Mouse (Mus musculus): ENCODE data around the gene Magi2. TPM values are rescaled to one million over a fixed set of nuclear protein-coding genes. Genes with fewer than 3 reads are reported as not detected.

Gene Magi2
- polyA plus RNA-seq, 1 experiment from 2014 or later = 2.7 TPM

DNA sequence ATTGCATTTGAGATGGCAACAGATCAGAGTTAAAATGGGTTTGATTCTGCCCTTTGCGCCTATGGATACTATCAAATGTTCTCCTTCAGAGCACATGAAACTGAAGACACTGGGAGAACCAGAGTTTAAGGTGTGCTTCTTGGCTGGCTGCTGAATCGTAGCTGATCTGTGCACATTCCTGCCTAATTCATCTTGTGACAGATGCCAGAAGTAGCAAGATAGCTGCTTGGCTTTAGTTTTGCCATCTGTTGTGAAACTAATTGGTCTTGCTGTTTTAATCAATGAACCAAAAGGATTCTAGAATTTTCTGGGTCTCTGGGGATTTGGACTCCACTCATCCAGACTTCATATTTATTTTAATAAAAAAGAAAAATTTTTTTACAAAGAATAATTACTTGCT is 553.2 kb downstream of the Magi2 start:
- Histone ChIP-seq H3K4me3 (no peak overlapping the region), H3K4me2 (no peak overlapping the region), H3K36me3 (no peaks in the 10 kb centered on the region), H3K27ac (no peak overlapping the region), H3K9ac (no peak overlapping the region), H3K27me3 (no peaks in the 10 kb centered on the region), H3K4me1 (no peaks in the 10 kb centered on the region), H3K9me3 (no peaks in the 10 kb centered on the region)
- ATAC-seq (ENCODE audit: borderline replicate concordance, extremely low read depth, low FRiP score, low TSS enrichment) = no peak
- 81% methylated on average over 2 of the region's 2 CpGs for WGBS

DNA sequence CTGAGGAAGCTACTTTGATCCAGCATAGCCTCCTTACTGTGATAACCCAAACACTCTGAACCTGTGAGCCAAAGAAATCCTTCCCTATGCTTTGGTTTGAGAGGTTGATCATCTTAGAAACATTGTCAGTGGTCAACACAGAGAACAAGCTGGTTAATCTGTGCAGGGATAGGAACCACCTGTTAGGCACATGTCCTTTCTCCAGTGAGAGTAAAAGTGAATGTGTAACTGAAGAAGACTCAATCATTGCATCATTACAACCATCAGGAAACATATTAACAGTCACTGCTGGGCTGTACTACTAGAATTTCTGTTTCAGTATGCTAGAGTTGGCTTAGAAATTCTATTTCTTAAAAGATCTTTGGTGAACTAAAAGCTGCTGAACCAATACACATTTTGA is 558.5 kb downstream of the Magi2 start:
- no peak overlapping the region for H3K4me2 ChIP-seq
- H3K4me3 ChIP-seq = no peak overlapping the region
- no peaks in the 10 kb centered on the region for H3K36me3 ChIP-seq
- no peaks in the 10 kb centered on the region for H3K4me1 ChIP-seq
- H3K9ac ChIP-seq = no peak overlapping the region
- no peak overlapping the region for H3K27ac ChIP-seq
- H3K9me3 ChIP-seq = no peaks in the 10 kb centered on the region
- H3K27me3 ChIP-seq = no peaks in the 10 kb centered on the region
- no peak for ATAC-seq (ENCODE audit: borderline replicate concordance, extremely low read depth, low FRiP score, low TSS enrichment)

DNA sequence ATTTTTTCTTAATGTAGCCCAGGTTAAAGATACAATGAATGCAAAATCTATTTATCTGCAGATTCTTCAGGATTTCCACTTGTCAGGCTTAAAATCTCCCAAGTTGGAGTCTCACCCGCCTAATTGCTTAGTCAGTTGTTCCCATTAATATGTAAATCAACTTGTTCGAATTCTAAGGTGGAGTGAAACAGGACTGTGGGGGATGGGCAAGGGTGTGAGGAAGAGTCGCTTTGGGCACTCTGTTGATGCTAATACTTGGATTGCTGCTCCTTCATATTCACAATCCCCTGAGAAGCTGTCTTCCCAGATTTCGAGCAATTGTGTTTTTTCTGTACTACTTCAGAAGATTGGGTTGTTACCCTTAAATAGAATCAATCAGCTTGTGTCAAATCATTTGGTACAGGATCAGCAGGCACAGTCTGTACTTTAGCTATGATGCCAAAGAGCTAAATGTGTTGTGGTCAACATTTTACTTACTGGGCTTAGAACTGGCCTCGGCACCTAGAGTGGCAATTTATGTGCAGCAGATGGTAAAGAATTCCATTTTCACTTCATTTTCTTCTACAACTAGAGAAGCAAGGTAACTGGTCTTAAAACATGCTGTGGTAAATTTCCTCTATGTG is 560.8 kb downstream of the Magi2 start:
- ATAC-seq (ENCODE audit: borderline replicate concordance, extremely low read depth, low FRiP score, low TSS enrichment) = no peak
- no peak overlapping the region for H3K27ac ChIP-seq
- H3K4me3 ChIP-seq = no peak overlapping the region
- no peak overlapping the region for H3K9ac ChIP-seq
- no peaks in the 10 kb centered on the region for H3K36me3 ChIP-seq
- no peaks in the 10 kb centered on the region for H3K4me1 ChIP-seq
- no peaks in the 10 kb centered on the region for H3K27me3 ChIP-seq
- 60% methylated on average over 5 of the region's 5 CpGs for WGBS
- H3K9me3 ChIP-seq = no peaks in the 10 kb centered on the region
- H3K4me2 ChIP-seq = no peak overlapping the region

DNA sequence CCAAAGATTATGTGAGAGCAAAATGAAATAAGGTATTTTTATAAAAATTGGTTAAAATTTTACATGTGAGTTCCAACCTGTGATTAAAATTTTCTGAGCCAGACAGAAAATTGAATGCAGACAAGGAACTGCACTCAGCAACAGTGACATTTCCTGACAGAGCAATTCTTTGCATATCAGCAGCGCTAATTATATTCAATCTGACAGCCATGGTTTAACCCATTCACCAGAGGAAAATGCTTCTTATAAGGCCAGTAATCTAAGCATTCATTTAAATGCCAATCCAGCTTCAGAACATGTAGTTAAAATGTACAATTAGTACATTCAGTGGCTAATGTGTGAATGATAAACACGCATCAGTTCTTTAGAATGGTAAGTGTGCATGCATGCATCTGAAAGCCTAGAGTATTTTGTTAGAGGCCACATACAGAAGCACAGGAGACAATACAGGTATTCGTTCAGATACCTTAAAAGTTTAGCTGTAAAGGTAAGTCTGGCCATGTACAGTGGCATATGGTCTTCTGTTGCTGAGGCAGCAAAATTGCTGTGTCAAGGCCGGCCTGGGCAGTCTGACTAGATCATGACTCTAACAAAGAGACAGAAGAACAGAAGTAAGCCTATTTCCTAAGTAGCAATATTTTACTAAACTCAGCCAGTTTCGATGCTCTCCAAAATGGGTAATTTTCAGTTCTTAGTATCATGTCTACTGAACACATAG is 576.4 kb downstream of the Magi2 start:
- Histone ChIP-seq H3K27me3 (no peaks in the 10 kb centered on the region), H3K9me3 (no peaks in the 10 kb centered on the region), H3K27ac (no peak overlapping the region), H3K36me3 (no peaks in the 10 kb centered on the region), H3K9ac (no peak overlapping the region), H3K4me3 (no peak overlapping the region), H3K4me2 (no peak overlapping the region), H3K4me1 (no peaks in the 10 kb centered on the region)
- ATAC-seq (ENCODE audit: borderline replicate concordance, extremely low read depth, low FRiP score, low TSS enrichment) = no peak
- WGBS = 85% methylated on average over 5 of the region's 5 CpGs

DNA sequence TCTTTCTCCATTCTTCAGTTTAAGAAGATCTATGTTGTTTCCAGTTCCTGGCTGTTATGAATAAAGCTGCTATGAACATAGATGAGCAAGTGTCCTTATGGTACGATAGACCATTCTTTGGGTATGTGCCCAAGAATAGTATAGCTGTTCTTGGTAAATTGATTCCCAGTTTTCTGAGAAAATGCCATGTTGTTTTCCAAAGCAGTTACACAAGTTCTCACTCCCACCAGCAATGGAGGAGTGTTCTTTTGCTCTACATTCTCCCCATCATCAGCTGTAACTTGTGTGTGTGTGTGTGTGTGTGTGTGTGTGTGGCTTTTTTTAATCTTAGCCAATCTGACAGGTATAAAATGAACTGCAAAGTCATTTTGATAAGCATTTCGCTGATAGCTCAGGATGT is 595.7 kb downstream of the Magi2 start:
- H3K4me3 ChIP-seq = no peak overlapping the region
- no peak overlapping the region for H3K9ac ChIP-seq
- no peaks in the 10 kb centered on the region for H3K27me3 ChIP-seq
- H3K4me1 ChIP-seq = no peaks in the 10 kb centered on the region
- no peaks in the 10 kb centered on the region for H3K9me3 ChIP-seq
- WGBS = 79% methylated on average over 2 of the region's 2 CpGs
- H3K27ac ChIP-seq = no peak overlapping the region
- no peak overlapping the region for H3K4me2 ChIP-seq
- no peaks in the 10 kb centered on the region for H3K36me3 ChIP-seq
- no peak for ATAC-seq (ENCODE audit: borderline replicate concordance, extremely low read depth, low FRiP score, low TSS enrichment)

DNA sequence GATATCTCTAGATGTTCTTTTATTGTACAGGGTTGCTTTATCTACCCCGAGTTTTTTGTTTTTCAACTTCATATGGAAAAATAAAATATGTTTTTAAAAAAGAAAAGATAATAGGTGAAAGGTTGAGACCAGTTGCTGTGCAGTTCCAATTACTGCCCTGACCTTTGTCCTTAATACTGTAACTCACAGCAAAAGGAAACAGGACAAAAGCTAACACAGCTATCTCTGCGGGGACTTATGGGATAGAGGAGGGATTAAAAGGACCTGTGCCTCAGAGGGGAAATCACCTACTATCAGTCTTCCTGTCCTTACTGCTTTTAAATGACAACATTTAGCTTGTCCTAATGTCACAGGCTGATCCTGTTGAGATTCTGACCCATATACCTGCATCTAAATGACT is 599.1 kb downstream of the Magi2 start:
- H3K9ac ChIP-seq = no peak overlapping the region
- H3K36me3 ChIP-seq = no peaks in the 10 kb centered on the region
- ATAC-seq (ENCODE audit: borderline replicate concordance, extremely low read depth, low FRiP score, low TSS enrichment) = no peak
- H3K4me2 ChIP-seq = no peak overlapping the region
- H3K27ac ChIP-seq = no peak overlapping the region
- no peaks in the 10 kb centered on the region for H3K9me3 ChIP-seq
- H3K4me3 ChIP-seq = no peak overlapping the region
- 48% methylated on average over 2 of the region's 2 CpGs for WGBS
- H3K27me3 ChIP-seq = no peaks in the 10 kb centered on the region
- H3K4me1 ChIP-seq = no peaks in the 10 kb centered on the region

DNA sequence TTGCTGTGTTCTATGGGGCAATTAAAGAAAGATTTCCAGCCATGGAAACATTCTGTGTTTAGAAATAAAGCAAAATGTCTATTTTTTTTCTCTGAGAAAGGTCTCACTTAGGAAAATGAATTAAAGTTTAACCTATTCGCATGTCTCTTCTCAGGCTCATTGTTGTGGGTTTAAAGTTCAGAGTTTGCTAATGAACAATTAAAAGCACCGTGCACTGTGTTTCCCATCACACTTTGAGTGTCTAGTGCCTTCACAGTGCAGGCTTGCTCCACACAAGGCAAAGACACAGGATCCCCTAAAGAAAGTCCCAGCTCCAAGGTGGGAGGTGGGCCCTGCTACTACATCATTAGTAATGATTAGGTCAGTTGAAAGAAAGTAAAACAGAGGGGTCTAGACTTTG is 602.5 kb downstream of the Magi2 start:
- no peak overlapping the region for H3K9ac ChIP-seq
- no peaks in the 10 kb centered on the region for H3K9me3 ChIP-seq
- H3K36me3 ChIP-seq = no peaks in the 10 kb centered on the region
- 82% methylated on average over 2 of the region's 2 CpGs for WGBS
- H3K27ac ChIP-seq = no peak overlapping the region
- H3K4me3 ChIP-seq = no peak overlapping the region
- no peaks in the 10 kb centered on the region for H3K27me3 ChIP-seq
- H3K4me2 ChIP-seq = no peak overlapping the region
- no peaks in the 10 kb centered on the region for H3K4me1 ChIP-seq
- no peak for ATAC-seq (ENCODE audit: borderline replicate concordance, extremely low read depth, low FRiP score, low TSS enrichment)

DNA sequence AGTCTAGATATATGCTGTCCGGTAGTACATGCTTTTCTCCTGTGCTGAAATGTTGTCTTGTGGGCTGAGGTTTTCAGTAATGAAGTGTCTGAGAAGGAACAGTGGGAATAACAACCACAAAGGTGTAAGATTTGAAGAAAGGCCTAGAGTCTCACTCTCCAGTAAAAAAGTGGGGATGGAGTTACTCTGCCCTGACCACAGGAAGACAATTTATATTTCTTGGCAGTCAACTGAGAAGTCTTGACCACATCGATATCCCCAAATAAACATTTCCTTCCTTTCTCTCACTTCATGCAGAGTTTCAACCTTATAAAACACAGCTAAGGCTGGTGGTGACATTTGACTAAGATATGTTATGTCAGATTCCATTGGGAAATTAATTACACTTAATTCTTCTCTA is 636.0 kb downstream of the Magi2 start:
- H3K9ac ChIP-seq = no peak overlapping the region
- H3K4me2 ChIP-seq = no peak overlapping the region
- no peak for ATAC-seq (ENCODE audit: borderline replicate concordance, extremely low read depth, low FRiP score, low TSS enrichment)
- 26% methylated on average over 2 of the region's 2 CpGs for WGBS
- no peaks in the 10 kb centered on the region for H3K4me1 ChIP-seq
- H3K4me3 ChIP-seq = no peak overlapping the region
- H3K27ac ChIP-seq = no peak overlapping the region
- no peaks in the 10 kb centered on the region for H3K9me3 ChIP-seq
- H3K36me3 ChIP-seq = no peaks in the 10 kb centered on the region
- H3K27me3 ChIP-seq = no peaks in the 10 kb centered on the region

DNA sequence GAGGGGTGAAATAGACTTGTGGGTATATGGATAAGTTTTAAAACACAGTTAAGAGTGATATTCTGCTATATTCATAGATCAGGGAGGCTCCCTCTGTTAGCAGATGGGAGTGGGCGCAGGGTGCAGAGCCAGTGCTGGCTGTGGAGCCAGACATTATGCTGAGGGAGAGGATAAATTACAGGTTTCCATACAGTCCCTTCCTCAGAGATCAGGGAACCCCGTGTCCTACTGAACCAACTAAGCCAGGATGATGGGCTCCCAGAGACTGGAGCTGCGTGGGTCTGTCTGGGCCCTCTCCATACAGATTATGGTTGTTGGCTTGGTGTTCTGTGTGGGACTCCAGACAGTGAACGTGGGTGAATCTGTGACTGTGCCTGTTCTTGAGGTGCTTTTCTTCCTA is 643.6 kb downstream of the Magi2 start:
- H3K4me1 ChIP-seq = no peaks in the 10 kb centered on the region
- no peak overlapping the region for H3K9ac ChIP-seq
- no peaks in the 10 kb centered on the region for H3K9me3 ChIP-seq
- no peaks in the 10 kb centered on the region for H3K27me3 ChIP-seq
- no peak overlapping the region for H3K4me2 ChIP-seq
- 86% methylated on average over 4 of the region's 4 CpGs for WGBS
- no peak for ATAC-seq (ENCODE audit: borderline replicate concordance, extremely low read depth, low FRiP score, low TSS enrichment)
- no peak overlapping the region for H3K27ac ChIP-seq
- no peak overlapping the region for H3K4me3 ChIP-seq
- no peaks in the 10 kb centered on the region for H3K36me3 ChIP-seq

DNA sequence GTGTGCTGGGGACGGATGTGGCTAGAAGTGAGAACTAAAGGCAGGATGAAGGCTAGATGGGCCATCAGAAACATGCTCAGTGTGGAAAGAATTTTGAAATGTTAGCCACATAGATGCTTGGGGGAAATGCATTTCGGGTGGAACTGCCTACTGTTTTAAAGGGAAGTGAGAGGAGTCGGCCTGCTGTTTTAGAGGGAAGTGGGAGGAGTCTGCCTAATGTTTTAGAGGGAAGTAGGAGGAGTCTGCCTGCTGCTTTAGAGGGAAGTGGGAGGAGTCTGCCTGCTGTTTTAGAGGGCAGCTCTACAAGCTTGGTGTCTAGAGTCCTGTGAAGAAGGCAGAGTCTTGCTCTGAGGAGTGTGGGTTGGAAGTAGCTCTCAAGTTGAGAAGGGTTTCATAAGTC is 664.9 kb downstream of the Magi2 start:
- WGBS = 64% methylated on average over 3 of the region's 3 CpGs
- ATAC-seq (ENCODE audit: borderline replicate concordance, extremely low read depth, low FRiP score, low TSS enrichment) = no peak
- Histone ChIP-seq H3K9ac (no peak overlapping the region), H3K27me3 (no peaks in the 10 kb centered on the region), H3K4me3 (no peak overlapping the region), H3K36me3 (no peaks in the 10 kb centered on the region), H3K9me3 (no peaks in the 10 kb centered on the region), H3K4me2 (no peak overlapping the region), H3K27ac (no peak overlapping the region), H3K4me1 (no peaks in the 10 kb centered on the region)

DNA sequence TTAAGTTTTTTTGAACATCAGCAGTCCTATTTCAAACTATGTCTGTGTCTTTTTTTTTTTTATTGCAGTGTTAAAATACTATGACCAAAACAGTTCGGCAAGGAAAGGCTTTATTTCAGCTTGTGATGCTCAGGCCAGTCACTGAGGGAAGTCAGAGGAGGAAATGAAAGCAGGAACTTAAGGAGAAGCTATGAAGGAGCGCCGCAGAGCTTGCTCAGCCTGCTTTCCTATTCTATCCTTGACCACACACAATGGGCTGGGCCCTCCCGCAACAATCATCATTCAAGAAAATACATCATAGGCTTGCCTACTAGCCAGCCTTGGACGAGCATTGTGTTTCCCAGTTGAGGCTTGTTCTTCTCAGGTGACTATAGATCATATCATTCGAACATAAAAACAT is 669.1 kb downstream of the Magi2 start:
- Histone ChIP-seq H3K9ac (no peak overlapping the region), H3K27me3 (no peaks in the 10 kb centered on the region), H3K36me3 (no peaks in the 10 kb centered on the region), H3K9me3 (no peaks in the 10 kb centered on the region), H3K4me3 (no peak overlapping the region), H3K27ac (no peak overlapping the region), H3K4me1 (no peaks in the 10 kb centered on the region), H3K4me2 (no peak overlapping the region)
- no peak for ATAC-seq (ENCODE audit: borderline replicate concordance, extremely low read depth, low FRiP score, low TSS enrichment)
- 70% methylated on average over 6 of the region's 6 CpGs for WGBS

DNA sequence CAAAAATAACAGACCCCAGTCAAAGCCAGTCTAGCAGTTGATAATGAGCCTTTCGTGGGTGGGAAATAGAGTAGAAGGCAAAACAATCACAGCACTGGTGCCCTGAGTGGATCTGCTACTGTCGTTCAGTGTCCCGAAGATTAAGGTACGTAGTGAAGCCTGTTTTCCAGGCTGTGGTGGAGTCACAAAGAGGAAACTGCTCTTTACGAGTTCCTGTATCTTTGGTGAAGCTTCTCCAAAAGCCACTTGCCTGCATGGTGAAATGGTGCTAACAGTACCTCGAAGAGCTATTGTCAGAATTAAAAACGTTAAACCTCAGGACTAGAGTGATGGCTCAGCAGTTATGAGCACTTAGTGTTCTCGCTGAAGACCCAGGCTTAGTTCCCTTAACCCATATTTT is 674.8 kb downstream of the Magi2 start:
- Histone ChIP-seq H3K9me3 (no peaks in the 10 kb centered on the region), H3K27ac (no peak overlapping the region), H3K4me1 (no peaks in the 10 kb centered on the region), H3K9ac (no peak overlapping the region), H3K4me3 (no peak overlapping the region), H3K4me2 (no peak overlapping the region), H3K27me3 (no peaks in the 10 kb centered on the region), H3K36me3 (no peaks in the 10 kb centered on the region)
- ATAC-seq (ENCODE audit: borderline replicate concordance, extremely low read depth, low FRiP score, low TSS enrichment) = no peak
- 69% methylated on average over 8 of the region's 8 CpGs for WGBS

DNA sequence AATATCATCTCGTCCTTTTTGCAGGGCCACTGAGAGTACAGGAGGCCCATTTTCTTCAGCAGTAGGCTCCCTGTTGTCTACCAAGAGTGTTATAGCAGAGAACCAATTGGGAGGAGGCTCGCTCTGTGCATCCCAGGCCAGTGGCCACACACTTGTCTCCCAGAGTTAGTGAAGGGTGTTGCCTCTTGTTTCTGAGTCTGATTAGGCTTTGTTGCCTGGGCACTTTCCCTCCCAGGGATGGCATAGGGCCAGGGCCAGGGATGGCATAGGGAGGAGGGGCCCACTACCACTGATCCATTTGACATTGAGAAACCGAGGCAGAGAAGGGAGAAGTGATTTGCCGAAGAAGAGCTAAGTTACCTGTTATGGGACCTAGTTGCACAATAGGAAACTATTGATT is 679.8 kb downstream of the Magi2 start:
- H3K9ac ChIP-seq = no peak overlapping the region
- H3K27me3 ChIP-seq = no peaks in the 10 kb centered on the region
- 0 out of 2 replicates have a peak, but pooled peaks cover 6% of the 10 kb centered on the region for H3K4me1 ChIP-seq
- WGBS = 71% methylated on average over 4 of the region's 4 CpGs
- H3K9me3 ChIP-seq = no peaks in the 10 kb centered on the region
- H3K27ac ChIP-seq = no peak overlapping the region
- ATAC-seq (ENCODE audit: borderline replicate concordance, extremely low read depth, low FRiP score, low TSS enrichment) = no peak
- no peak overlapping the region for H3K4me2 ChIP-seq
- no peaks in the 10 kb centered on the region for H3K36me3 ChIP-seq
- no peak overlapping the region for H3K4me3 ChIP-seq
